Mouse (Mus musculus) liver, embryonic 11.5 days (tissue): ENCODE measurements around the gene Hoxb7. TPM values are rescaled to one million over a fixed set of nuclear protein-coding genes. Genes with fewer than 3 reads are reported as not detected.

ENCODE experiments used
- ATAC-seq: fragments of 200-750 bp; cut with Nextera tagmentation; replicated peaks from 2 replicates; pipeline ENCODE4 v1.8.0; 2017; ENCODE audit warnings: moderate number of reproducible peaks, mild to moderate bottlenecking, moderate TSS enrichment, moderate library complexity; ENCODE audit not compliant: low FRiP score
- DNase-seq: peaks from one replicate; pipeline ENCODE4 v3.0.0-alpha.2; 2017; ENCODE audit warnings: low spot score
- H3K27ac ChIP-seq: fragments of 300-500 bp; sonication (generic); 2 replicates; pipeline ENCODE4 v1.5.1; 2014; ENCODE audit warnings: mild to moderate bottlenecking, low read depth, low read length, control low read depth
- H3K27me3 ChIP-seq: fragments of 300-500 bp; sonication (generic); replicated peaks from 2 replicates; pipeline ENCODE4 v1.6.1; 2014; ENCODE audit warnings: low read length, mixed read lengths; ENCODE audit not compliant: control insufficient read depth, insufficient read depth
- H3K36me3 ChIP-seq: fragments of 300-500 bp; sonication (generic); 2 replicates; pipeline ENCODE4 v1.6.1; 2014; ENCODE audit warnings: mild to moderate bottlenecking, low read length, moderate library complexity, mixed read lengths; ENCODE audit not compliant: control insufficient read depth, insufficient read depth
- H3K4me1 ChIP-seq: fragments of 300-500 bp; sonication (generic); replicated peaks from 2 replicates; pipeline ENCODE4 v1.6.1; 2014; ENCODE audit warnings: low read length, mixed read lengths; ENCODE audit not compliant: control insufficient read depth, insufficient read depth
- H3K4me2 ChIP-seq: fragments of 300-500 bp; sonication (generic); 2 replicates; pipeline ENCODE4 v1.6.1; 2014; ENCODE audit warnings: mild to moderate bottlenecking, control low read depth, moderate library complexity
- H3K4me3 ChIP-seq: fragments of 300-500 bp; sonication (generic); 2 replicates; pipeline ENCODE4 v1.5.1; 2014; ENCODE audit warnings: low read depth, low read length, control low read depth
- H3K9ac ChIP-seq: fragments of 300-500 bp; sonication (generic); 2 replicates; pipeline ENCODE4 v1.6.1; 2014; ENCODE audit warnings: low read depth, low read length, control low read depth
- H3K9me3 ChIP-seq: fragments of 300-500 bp; sonication (generic); 2 replicates; pipeline ENCODE4 v1.6.1; 2016; ENCODE audit warnings: low read length, inconsistent platforms, mixed read lengths; ENCODE audit not compliant: control insufficient read depth
- WGBS: fragments of 180-500 bp; shearing (Covaris S2); extraction: QIAGEN DNeasy Blood & Tissue Kit; methylation state at CpG from one replicate; pipeline ENCODE4 v1.1.7; 2014; 5-methylcytosine and 5-hydroxymethylcytosine counted together
- polyA plus RNA-seq: library from polyadenylated mRNA; unstranded; fragments of >200 nt; fragmentation: Nextera tagmentation; extraction: Ambion mirVana; gene quantifications from 2 replicates; pipeline ENCODE4 v1.2.1, GENCODE M21; 2014

The Hoxb7 gene
- polyA plus RNA-seq, 1 experiment from 2014 or later: 2.0 TPM

DNA sequence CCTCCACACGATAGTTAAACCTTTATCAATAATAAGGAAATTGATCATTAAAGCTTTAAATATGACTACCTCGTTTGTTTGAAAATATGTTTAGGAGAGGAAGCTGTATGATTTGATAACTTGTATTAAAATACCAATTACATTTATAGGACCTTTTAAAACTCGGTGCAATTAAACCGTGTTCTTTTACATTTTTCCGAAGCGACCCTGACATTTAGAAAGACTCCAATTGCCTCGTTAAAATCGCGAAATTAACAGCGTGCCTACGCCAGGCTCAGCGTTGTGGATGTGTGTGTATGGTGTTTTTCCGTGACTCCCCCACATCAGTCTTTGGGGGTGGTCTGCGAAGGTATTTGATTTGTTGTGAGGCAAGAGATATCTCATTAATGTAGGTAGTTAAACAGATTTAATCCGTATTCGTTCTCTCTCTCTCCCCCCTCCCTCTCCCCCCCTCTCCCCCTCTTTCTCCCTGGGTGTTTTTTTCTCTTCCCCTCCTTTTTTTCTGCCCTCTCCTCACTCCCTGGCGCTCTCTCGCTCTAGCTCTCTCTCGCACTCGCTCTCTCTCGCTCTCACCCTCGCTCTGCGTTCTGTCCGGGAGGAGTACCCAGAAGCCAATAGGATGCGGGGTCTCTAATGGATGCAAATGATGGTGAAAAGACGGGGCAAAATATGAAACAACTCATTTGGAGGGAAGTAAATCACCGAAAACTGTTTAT, 4.4 kb upstream of the Hoxb7 start, which contains the start of gene Hoxb8:
Gene Hoxb8 (plus strand): TSS at position 51 of the 716 bp plus-strand sequence.
- DNase-seq (no peak), ATAC-seq (no peak)
- no peak within 1 kb of the TSS for H3K9ac ChIP-seq
- WGBS: 2% methylated on average over 27 of the region's 27 CpGs
- H3K27me3 ChIP-seq: peaks cover 100% of the 10 kb centered on the region
- H3K27ac ChIP-seq: no peak within 1 kb of the TSS
- peak within 1 kb of the TSS; percentile 32; the same call in 1 of the 2 replicates for H3K4me3 ChIP-seq
- no peaks in the 10 kb centered on the region for H3K4me1 ChIP-seq
- H3K9me3 ChIP-seq: no peaks in the 10 kb centered on the region
- H3K36me3 ChIP-seq: no peaks in the 10 kb centered on the region
- H3K4me2 ChIP-seq: peak within 1 kb of the TSS; percentile 49; the same call in 1 of the 2 replicates

GRCm38 (mm10) chr11:96282795-96283430, 3.5 kb upstream of the Hoxb7 start:
- H3K4me2 ChIP-seq: peak overlapping the region; percentile 49
- no peaks in the 10 kb centered on the region for H3K9me3 ChIP-seq
- H3K36me3 ChIP-seq: no peaks in the 10 kb centered on the region
- H3K4me3 ChIP-seq: peak overlapping the region; percentile 32
- no peaks in the 10 kb centered on the region for H3K4me1 ChIP-seq
- DNase-seq (no peak), ATAC-seq (no peak)
- H3K27me3 ChIP-seq: peaks cover 100% of the 10 kb centered on the region
- H3K27ac ChIP-seq: no peak overlapping the region
- 0 out of 2 replicates have a peak overlapping the region, but pooled peaks have one; percentile 14 for H3K9ac ChIP-seq
- WGBS: under 1% methylated on average over 49 of the region's 49 CpGs

DNA sequence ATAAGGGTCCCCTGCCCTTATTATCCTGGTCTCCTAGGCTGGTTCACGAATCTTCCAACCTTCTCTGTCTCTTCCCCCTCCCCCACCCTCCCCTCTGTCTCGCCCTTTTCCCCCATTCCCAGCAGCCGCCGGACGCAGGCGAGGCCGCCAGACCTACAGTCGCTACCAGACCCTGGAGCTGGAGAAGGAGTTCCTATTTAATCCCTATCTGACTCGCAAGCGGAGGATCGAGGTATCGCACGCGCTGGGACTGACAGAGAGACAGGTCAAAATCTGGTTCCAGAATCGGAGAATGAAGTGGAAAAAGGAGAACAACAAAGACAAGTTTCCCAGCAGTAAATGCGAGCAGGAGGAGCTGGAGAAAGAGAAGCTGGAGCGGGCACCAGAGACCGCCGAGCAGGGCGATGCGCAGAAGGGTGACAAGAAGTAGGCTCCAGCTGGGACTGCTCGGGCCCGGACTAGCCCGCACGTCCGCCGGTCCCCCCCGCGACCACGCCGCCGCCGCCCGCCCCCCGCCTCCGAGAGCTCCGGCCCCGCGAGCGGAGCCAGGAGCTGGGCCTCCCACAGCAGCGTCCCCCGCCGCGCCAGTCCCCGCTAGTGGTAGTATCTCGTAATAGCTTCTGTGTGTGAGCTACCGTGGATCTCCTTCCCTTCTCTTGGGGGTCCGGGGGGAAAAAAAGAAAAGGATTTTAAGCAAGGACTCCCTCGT, 2.2 kb upstream of the Hoxb7 start:
- H3K27ac ChIP-seq: no peak overlapping the region
- H3K9ac ChIP-seq: peak overlapping the region; percentile 37; the same call in 1 of the 2 replicates
- no peaks in the 10 kb centered on the region for H3K4me1 ChIP-seq
- ATAC-seq (no peak), DNase-seq (no peak)
- WGBS: 1% methylated on average over 44 of the region's 49 CpGs
- no peaks in the 10 kb centered on the region for H3K36me3 ChIP-seq
- peaks cover 100% of the 10 kb centered on the region for H3K27me3 ChIP-seq
- H3K9me3 ChIP-seq: no peaks in the 10 kb centered on the region
- peak overlapping the region; percentile 32 for H3K4me3 ChIP-seq
- H3K4me2 ChIP-seq: peak overlapping the region; percentile 49

- H3K36me3 ChIP-seq: no peaks in the 10 kb centered on the region
- H3K9me3 ChIP-seq: no peaks in the 10 kb centered on the region
- no peak overlapping the region for H3K27ac ChIP-seq
- H3K4me3 ChIP-seq: peak overlapping the region; percentile 32
- no peak overlapping the region for H3K9ac ChIP-seq
- H3K4me1 ChIP-seq: no peaks in the 10 kb centered on the region
- ATAC-seq (no peak), DNase-seq (no peak)
- peaks cover 100% of the 10 kb centered on the region for H3K27me3 ChIP-seq
- 1% methylated on average over 34 of the region's 37 CpGs for WGBS
- peak overlapping the region; percentile 49 for H3K4me2 ChIP-seq
Observed at GRCm38 (mm10) chr11:96284774-96285734, 1.4 kb upstream of the Hoxb7 start.

DNA sequence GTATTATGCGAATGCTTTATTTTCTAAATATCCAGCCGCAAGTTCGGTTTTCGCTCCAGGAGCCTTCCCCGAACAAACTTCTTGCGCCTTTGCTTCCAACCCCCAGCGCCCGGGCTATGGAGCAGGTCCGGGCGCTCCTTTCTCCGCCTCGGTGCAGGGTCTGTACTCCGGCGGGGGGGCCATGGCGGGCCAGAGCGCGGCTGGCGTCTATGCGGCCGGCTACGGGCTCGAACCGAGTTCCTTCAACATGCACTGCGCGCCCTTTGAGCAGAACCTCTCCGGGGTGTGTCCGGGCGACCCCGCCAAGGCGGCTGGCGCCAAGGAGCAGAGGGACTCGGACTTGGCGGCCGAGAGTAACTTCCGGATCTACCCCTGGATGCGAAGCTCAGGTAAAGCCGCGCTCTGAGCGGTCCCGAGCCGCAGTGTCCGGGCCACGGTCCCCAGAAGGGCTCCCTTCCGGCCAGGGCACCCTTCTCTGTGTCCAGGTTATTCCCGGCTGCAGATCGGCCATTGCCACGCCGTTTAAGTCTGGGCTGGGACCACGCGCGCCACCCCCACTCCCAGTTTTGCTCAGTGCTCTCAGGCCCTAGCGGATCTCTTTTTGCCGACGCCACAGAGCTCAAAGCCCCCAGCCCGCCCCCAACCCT, 439 bp downstream of the Hoxb7 start:
- no peaks in the 10 kb centered on the region for H3K9me3 ChIP-seq
- ATAC-seq (no peak), DNase-seq (no peak)
- 1% methylated on average over 55 of the region's 55 CpGs for WGBS
- no peak overlapping the region for H3K9ac ChIP-seq
- H3K27me3 ChIP-seq: peaks cover 100% of the 10 kb centered on the region
- H3K4me2 ChIP-seq: peak overlapping the region; percentile 66
- H3K36me3 ChIP-seq: no peaks in the 10 kb centered on the region
- H3K4me3 ChIP-seq: peak overlapping the region; percentile 40
- no peaks in the 10 kb centered on the region for H3K4me1 ChIP-seq
- no peak overlapping the region for H3K27ac ChIP-seq

DNA sequence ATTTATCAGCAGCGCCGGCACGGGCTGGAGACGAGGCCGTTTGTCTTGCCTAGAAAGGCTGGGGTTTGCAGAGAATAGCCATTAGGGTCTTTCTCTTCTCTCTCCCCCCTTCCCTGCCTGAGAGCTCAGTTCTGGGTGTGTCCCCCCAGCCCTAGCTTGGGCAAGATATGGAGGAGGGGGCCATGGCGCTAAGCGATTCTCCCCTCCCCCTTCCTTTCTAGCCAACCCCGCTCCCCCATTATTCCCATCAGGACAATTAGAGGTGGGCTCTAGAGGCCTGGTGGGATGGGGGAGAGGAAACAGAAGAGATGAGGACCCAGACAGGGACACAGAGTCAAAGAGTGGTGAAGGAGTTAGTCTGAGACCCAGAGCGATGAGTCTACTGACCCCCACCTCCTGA, 988 bp downstream of the Hoxb7 start:
- no peak for DNase-seq
- no peaks in the 10 kb centered on the region for H3K4me1 ChIP-seq
- 5% methylated on average over 9 of the region's 9 CpGs for WGBS
- H3K27me3 ChIP-seq: peaks cover 100% of the 10 kb centered on the region
- ATAC-seq: no peak
- no peaks in the 10 kb centered on the region for H3K9me3 ChIP-seq
- H3K4me2 ChIP-seq: peak overlapping the region; percentile 66
- no peaks in the 10 kb centered on the region for H3K36me3 ChIP-seq
- no peak overlapping the region for H3K27ac ChIP-seq
- peak overlapping the region; percentile 40; the same call in 1 of the 2 replicates for H3K4me3 ChIP-seq
- no peak overlapping the region for H3K9ac ChIP-seq

DNA sequence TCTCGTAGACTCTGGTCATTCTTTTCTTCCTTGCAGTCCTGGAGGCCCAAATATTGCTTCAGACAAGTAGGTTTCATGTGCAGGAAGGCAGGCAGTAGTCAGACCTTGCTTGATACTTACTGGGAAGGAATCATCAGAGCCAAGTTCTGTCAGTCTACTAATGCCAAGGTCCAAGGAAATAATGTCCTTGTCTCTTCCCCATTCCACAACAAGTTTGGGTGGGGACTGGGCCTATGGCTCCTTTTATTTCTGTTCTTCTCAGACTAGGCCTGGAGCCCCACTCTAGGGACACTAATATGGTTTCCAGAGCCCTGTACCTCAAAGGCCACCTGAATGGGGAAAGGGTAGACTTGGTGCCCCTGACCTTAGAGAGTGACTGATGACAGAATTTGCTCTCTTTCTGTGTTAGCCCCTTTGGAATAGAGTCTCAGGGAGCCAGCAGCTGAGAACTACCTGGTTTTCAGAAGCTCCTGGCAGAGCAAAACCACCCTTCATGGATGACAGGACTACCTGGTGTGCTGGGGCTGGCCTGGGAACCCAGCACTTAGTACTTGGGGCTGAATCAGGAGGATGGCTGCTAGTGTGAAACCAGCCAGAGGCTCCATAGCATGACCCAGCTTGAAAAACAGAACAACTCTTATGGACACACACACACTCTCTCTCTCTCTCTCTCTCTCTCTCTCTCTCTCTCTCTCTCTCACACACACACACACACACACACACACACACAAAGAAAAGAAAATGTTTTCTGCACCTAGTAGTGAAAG, 2.2 kb downstream of the Hoxb7 start:
- ATAC-seq (no peak), DNase-seq (no peak)
- Histone ChIP-seq H3K36me3 (no peaks in the 10 kb centered on the region), H3K9me3 (no peaks in the 10 kb centered on the region), H3K4me2 (no peak overlapping the region), H3K9ac (no peak overlapping the region), H3K4me3 (no peak overlapping the region), H3K27ac (no peak overlapping the region), H3K4me1 (no peaks in the 10 kb centered on the region), H3K27me3 (peaks cover 100% of the 10 kb centered on the region)
- WGBS: 11% methylated on average over 1 of the region's 1 CpGs
